Mouse (Mus musculus) midbrain, postnatal 0 days (tissue): ENCODE data around the gene Cdadc1. TPM values are rescaled to one million over a fixed set of nuclear protein-coding genes. Genes with fewer than 3 reads are reported as not detected.

Source experiments
- ATAC-seq: fragments of 200-750 bp; cut with Nextera tagmentation; 2 replicates; pipeline ENCODE4 v1.8.0; 2017; ENCODE audit warnings: moderate number of reproducible peaks, mild to moderate bottlenecking, moderate TSS enrichment, moderate library complexity; ENCODE audit not compliant: low FRiP score
- DNase-seq: peaks from one replicate; pipeline ENCODE4 v3.0.0-alpha.2; 2015; ENCODE audit warnings: low spot score
- H3K27ac ChIP-seq: fragments of 300-500 bp; sonication (generic); 2 replicates; pipeline ENCODE4 v1.5.1; 2014; ENCODE audit warnings: low read depth, mild to moderate bottlenecking, low read length, mixed read lengths
- H3K27me3 ChIP-seq: fragments of 300-500 bp; sonication (generic); 2 replicates; pipeline ENCODE4 v1.6.1; 2014; ENCODE audit warnings: low read length, control low read depth, mixed read lengths; ENCODE audit not compliant: insufficient read depth
- H3K36me3 ChIP-seq: fragments of 300-500 bp; sonication (generic); 2 replicates; pipeline ENCODE4 v1.6.1; 2014; ENCODE audit warnings: low read length, control low read depth, mixed read lengths; ENCODE audit not compliant: insufficient read depth
- H3K4me1 ChIP-seq: fragments of 300-500 bp; sonication (generic); 2 replicates; pipeline ENCODE4 v1.6.1; 2014; ENCODE audit warnings: mild to moderate bottlenecking, control low read depth, antibody characterized with exemption, low read length, mixed read lengths; ENCODE audit not compliant: insufficient read depth
- H3K4me2 ChIP-seq: fragments of 300-500 bp; sonication (generic); 2 replicates; pipeline ENCODE4 v1.6.1; 2014; ENCODE audit warnings: low read depth, mild to moderate bottlenecking, low read length, mixed read lengths; ENCODE audit not compliant: poor library complexity, severe bottlenecking
- H3K4me3 ChIP-seq: fragments of 300-500 bp; sonication (generic); 2 replicates; pipeline ENCODE4 v1.5.1; 2014; ENCODE audit warnings: low read depth, mild to moderate bottlenecking, low read length, moderate library complexity
- H3K9ac ChIP-seq: fragments of 300-500 bp; sonication (generic); replicated peaks from 2 replicates; pipeline ENCODE4 v1.6.1; 2014; ENCODE audit warnings: mild to moderate bottlenecking, low read length, moderate library complexity, mixed read lengths; ENCODE audit not compliant: poor library complexity, severe bottlenecking
- H3K9me3 ChIP-seq: fragments of 300-500 bp; sonication (generic); 2 replicates; pipeline ENCODE4 v1.6.1; 2016; ENCODE audit warnings: low read length, control low read depth
- CTCF ChIP-seq: IDR thresholded peaks from 2 replicates; pipeline ENCODE4 v1.5.1; 2016; ENCODE audit warnings: antibody characterized with exemption, mild to moderate bottlenecking
- WGBS: fragments of 180-500 bp; shearing (Covaris S2); extraction: QIAGEN DNeasy Blood & Tissue Kit; methylation state at CpG from one replicate; pipeline ENCODE4 v1.1.7; 2014; 5-methylcytosine and 5-hydroxymethylcytosine counted together
- polyA plus RNA-seq: library from polyadenylated mRNA; unstranded; fragments of >200 nt; fragmentation: Nextera tagmentation; extraction: Ambion mirVana; gene quantifications from 2 replicates; pipeline ENCODE4 v1.2.1, GENCODE M21; 2015
- total RNA-seq: library from RNA; depleted of rRNA; stranded (reverse); fragments of >200 nt; gene quantifications from 2 replicates; pipeline ENCODE4 v1.2.3, GENCODE M21; 2014

The Cdadc1 gene
- total and polyA plus RNA-seq, 2 experiments from 2014 or later, result 13.9 to 36.6 TPM

DNA sequence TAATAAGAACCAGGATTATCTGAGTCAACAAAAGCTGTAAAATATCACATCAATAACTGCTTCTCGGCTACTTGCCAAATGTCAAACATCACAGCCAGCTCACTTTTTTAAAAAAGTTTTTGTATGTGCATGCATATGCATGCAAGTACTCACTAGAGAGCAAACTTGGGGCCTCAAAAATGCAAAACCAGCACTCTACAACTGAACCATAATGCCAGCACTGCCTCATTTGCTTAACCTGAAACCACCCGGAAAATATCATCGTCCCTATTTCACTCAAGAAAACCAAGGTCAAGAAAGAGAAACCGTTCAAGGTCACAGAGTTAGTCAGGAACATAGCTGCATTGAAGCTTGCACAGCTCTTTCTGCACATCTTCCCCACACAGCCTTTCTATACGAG lies 21.4 kb downstream of the Cdadc1 start:
- H3K27ac ChIP-seq, result no peak overlapping the region
- no peak overlapping the region for H3K9ac ChIP-seq
- H3K9me3 ChIP-seq, result no peaks in the 10 kb centered on the region
- H3K27me3 ChIP-seq, result no peaks in the 10 kb centered on the region
- no peak for ATAC-seq
- DNase-seq, result no peak
- peaks cover 29% of the 10 kb centered on the region for H3K36me3 ChIP-seq
- WGBS, result 89% methylated on average over 5 of the region's 5 CpGs
- H3K4me1 ChIP-seq, result no peaks in the 10 kb centered on the region
- no peak for TF ChIP-seq CTCF
- no peak overlapping the region for H3K4me2 ChIP-seq
- no peak overlapping the region for H3K4me3 ChIP-seq

DNA sequence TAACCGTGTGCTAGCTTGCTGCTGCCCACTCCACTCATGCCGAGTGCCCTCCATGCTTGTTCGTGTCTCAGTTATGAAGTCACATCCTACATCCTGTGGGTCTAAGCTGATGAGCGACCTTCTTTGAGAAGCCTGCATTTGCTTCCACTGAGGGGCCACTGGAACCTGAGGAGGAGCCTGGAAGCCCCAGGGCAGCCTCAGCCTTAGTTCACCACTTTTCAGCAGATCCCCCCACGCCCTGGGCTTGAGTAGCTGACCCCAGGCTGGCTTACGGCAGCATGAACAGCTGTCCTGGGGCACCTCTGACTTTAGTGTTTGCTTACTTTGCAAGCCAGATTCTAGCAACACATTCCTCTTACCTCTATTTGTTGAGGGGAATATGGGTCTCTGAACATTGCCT lies 31.0 kb downstream of the Cdadc1 start:
- Histone ChIP-seq H3K27ac (no peak overlapping the region), H3K9ac (no peak overlapping the region), H3K27me3 (no peaks in the 10 kb centered on the region), H3K36me3 (peaks cover 30% of the 10 kb centered on the region), H3K4me2 (no peak overlapping the region), H3K9me3 (no peaks in the 10 kb centered on the region), H3K4me1 (no peaks in the 10 kb centered on the region), H3K4me3 (no peak overlapping the region)
- no peak for TF ChIP-seq CTCF
- DNase-seq (no peak), ATAC-seq (no peak)
- 91% methylated on average over 6 of the region's 6 CpGs for WGBS

DNA sequence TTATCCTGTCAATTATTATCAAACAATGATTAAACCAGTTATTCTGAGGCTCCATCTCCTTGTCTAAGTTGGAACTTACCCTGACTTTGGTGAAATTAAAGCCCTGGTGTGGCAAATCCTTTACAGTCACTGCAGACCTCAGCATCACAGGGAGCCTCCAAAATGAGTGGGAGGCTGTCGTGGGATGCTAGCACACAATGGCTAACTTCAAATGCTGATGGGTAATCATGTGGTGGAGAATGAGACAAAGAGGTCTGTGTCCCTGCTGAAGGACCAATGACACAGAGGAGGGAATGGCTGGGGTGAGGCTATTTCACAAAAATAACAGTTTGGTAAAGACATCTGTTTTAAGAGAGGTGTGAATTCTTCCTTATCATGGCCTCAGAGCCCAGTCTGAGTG lies 39.9 kb downstream of the Cdadc1 start:
- H3K4me3 ChIP-seq, result no peak overlapping the region
- no peaks in the 10 kb centered on the region for H3K9me3 ChIP-seq
- no peak for DNase-seq
- H3K27ac ChIP-seq, result no peak overlapping the region
- no peaks in the 10 kb centered on the region for H3K36me3 ChIP-seq
- H3K4me2 ChIP-seq, result no peak overlapping the region
- no peaks in the 10 kb centered on the region for H3K4me1 ChIP-seq
- TF ChIP-seq CTCF, result no peak
- no peaks in the 10 kb centered on the region for H3K27me3 ChIP-seq
- no peak overlapping the region for H3K9ac ChIP-seq
- 53% methylated on average over 1 of the region's 1 CpGs for WGBS
- no peak for ATAC-seq

DNA sequence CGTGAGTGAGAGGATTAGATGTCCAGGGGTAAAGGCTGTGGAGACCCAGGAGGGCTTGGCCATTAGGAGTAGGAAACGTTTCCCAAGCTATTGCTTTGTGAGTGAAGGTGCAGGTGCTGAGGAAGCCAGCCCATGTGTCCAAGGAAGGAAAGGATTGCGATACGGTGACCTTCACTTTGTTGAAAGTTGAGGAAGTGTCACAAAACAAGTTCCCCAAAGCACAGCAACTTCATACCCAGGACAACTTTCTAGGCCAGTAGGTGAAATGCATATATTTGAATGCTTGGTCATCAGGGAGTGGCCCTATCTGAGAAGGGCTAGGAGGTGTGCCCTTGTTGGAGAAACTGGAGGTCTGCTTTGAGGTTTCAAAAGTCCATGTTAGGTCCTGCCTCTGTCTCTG lies 40.7 kb downstream of the Cdadc1 start:
- Histone ChIP-seq H3K9me3 (no peaks in the 10 kb centered on the region), H3K27me3 (no peaks in the 10 kb centered on the region), H3K27ac (no peak overlapping the region), H3K4me1 (no peaks in the 10 kb centered on the region), H3K9ac (no peak overlapping the region), H3K4me2 (no peak overlapping the region), H3K4me3 (no peak overlapping the region), H3K36me3 (no peaks in the 10 kb centered on the region)
- WGBS, result 66% methylated on average over 4 of the region's 4 CpGs
- no peak for DNase-seq
- no peak for ATAC-seq
- TF ChIP-seq CTCF, result no peak

DNA sequence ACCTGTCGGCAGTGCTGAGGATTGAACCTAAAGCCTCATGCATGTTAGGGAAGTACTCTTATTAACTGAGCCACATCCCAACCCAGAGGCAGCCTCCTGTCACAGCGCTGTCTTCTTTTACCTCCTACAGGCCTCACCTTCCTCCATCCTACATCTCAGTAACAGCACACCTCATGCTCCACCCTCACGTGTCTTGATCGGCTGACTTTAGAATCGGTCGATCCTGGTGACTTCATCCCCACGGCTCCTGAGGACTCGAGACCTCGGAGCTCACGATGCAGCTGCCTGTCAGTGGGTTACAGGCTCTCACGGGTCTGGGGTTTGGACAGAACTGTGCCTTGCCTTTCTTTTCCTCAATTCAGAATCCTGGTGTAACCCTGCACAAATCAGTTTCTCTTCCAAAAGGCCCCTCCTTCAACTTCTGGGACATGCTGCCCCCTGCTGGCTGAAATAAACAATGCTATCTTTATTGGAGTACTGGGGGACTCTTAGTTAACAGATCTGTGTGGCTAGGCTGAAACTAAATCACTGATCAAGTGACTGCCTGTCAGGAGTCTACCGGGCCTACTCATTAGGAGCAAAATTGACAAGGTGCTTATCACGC lies 41.7 kb downstream of the Cdadc1 start:
- H3K9me3 ChIP-seq, result no peaks in the 10 kb centered on the region
- no peaks in the 10 kb centered on the region for H3K36me3 ChIP-seq
- DNase-seq (peak; percentile 77), ATAC-seq (peak; percentile 32; the same call in 1 of the 2 replicates)
- no peaks in the 10 kb centered on the region for H3K4me1 ChIP-seq
- TF ChIP-seq CTCF, result peak; percentile 89
- no peak overlapping the region for H3K27ac ChIP-seq
- no peaks in the 10 kb centered on the region for H3K27me3 ChIP-seq
- 61% methylated on average over 13 of the region's 13 CpGs for WGBS
- H3K4me2 ChIP-seq, result no peak overlapping the region
- no peak overlapping the region for H3K4me3 ChIP-seq
- H3K9ac ChIP-seq, result no peak overlapping the region

DNA sequence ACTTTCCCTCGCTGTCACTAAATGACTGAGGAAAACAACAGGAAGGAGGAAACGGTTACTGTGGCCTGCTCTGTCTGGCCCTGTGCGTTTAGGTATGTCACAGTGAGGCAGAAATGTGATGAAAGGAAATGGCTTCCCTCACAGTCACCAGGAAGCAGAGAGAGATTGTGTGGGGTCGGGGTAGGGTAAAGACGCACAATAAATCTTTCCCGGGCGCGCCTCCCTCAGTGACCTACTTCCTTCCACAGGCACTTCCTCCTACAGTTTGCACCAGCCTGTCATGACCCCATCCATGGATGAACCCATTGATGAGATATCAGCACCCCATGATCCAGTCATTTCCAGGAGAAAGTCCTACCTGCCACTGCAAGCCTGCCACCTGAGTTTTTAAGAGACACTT lies 42.7 kb downstream of the Cdadc1 start:
- H3K4me1 ChIP-seq, result no peaks in the 10 kb centered on the region
- no peak overlapping the region for H3K4me2 ChIP-seq
- TF ChIP-seq CTCF, result no peak
- H3K4me3 ChIP-seq, result no peak overlapping the region
- no peaks in the 10 kb centered on the region for H3K36me3 ChIP-seq
- H3K27me3 ChIP-seq, result no peaks in the 10 kb centered on the region
- H3K9me3 ChIP-seq, result no peaks in the 10 kb centered on the region
- H3K9ac ChIP-seq, result no peak overlapping the region
- WGBS, result 92% methylated on average over 8 of the region's 8 CpGs
- DNase-seq, result no peak
- H3K27ac ChIP-seq, result no peak overlapping the region
- ATAC-seq, result no peak
